Mouse (Mus musculus) common myeloid progenitor, adult 5-6 weeks (primary cell): ENCODE measurements around the gene Rpp25. TPM values are rescaled to one million over a fixed set of nuclear protein-coding genes. Genes with fewer than 3 reads are reported as not detected.

ENCODE experiments used
- ATAC-seq: replicated peaks from 2 replicates; pipeline ENCODE4 v1.8.0; 2016; ENCODE audit warnings: low read depth, mild to moderate bottlenecking, moderate TSS enrichment, inconsistent platforms; ENCODE audit not compliant: poor library complexity, severe bottlenecking
- total RNA-seq: library from RNA; stranded (forward); fragments of 200-1000, 187-1606 nt; gene quantifications from 2 replicates; pipeline ENCODE4 v1.2.3, GENCODE M21; 2017

Gene Rpp25
- total RNA-seq, result not detected in 2 replicates

GRCm38 (mm10) chr9:57503622-57504380, at the start of gene Rpp25:
Gene Rpp25 (plus strand): TSS chr9:57504026.
- no peak for ATAC-seq

- ATAC-seq, result no peak
Observed at GRCm38 (mm10) chr9:57459707-57460106, 44.1 kb upstream of the Rpp25 start.

- no peak for ATAC-seq
Observed at GRCm38 (mm10) chr9:57462866-57463265, 41.0 kb upstream of the Rpp25 start.

- peak; percentile 22; the same call in 1 of the 2 replicates for ATAC-seq
Observed at GRCm38 (mm10) chr9:57466101-57466500, 37.7 kb upstream of the Rpp25 start.

GRCm38 (mm10) chr9:57467271-57467771, 36.5 kb upstream of the Rpp25 start:
- no peak for ATAC-seq

- ATAC-seq, result peak; percentile 94
Observed at GRCm38 (mm10) chr9:57467896-57468549, 35.8 kb upstream of the Rpp25 start, which contains the start of gene Scamp5. Gene Scamp5 (minus strand): TSS chr9:57468060.

- no peak for ATAC-seq
Observed at GRCm38 (mm10) chr9:57468914-57469313, 34.9 kb upstream of the Rpp25 start.

- ATAC-seq, result peak; percentile 97
Observed at GRCm38 (mm10) chr9:57485774-57486173, 18.1 kb upstream of the Rpp25 start.

- ATAC-seq, result no peak
Observed at GRCm38 (mm10) chr9:57487807-57488206, 16.0 kb upstream of the Rpp25 start.

- ATAC-seq, result no peak
Observed at GRCm38 (mm10) chr9:57493532-57493931, 10.3 kb upstream of the Rpp25 start.

- no peak for ATAC-seq
Observed at GRCm38 (mm10) chr9:57494970-57495369, 8.9 kb upstream of the Rpp25 start.

- no peak for ATAC-seq
Observed at GRCm38 (mm10) chr9:57497236-57497635, 6.6 kb upstream of the Rpp25 start.

GRCm38 (mm10) chr9:57498536-57498935, 5.3 kb upstream of the Rpp25 start:
- no peak for ATAC-seq

- no peak for ATAC-seq
Observed at GRCm38 (mm10) chr9:57501452-57501851, 2.4 kb upstream of the Rpp25 start.

GRCm38 (mm10) chr9:57501861-57502260, 2.0 kb upstream of the Rpp25 start:
- no peak for ATAC-seq

GRCm38 (mm10) chr9:57502911-57503621, 760 bp upstream of the Rpp25 start:
- ATAC-seq, result no peak

- peak; percentile 20; the same call in 1 of the 2 replicates for ATAC-seq
Observed at GRCm38 (mm10) chr9:57504381-57504700, 515 bp downstream of the Rpp25 start.

GRCm38 (mm10) chr9:57504891-57505290, 1.1 kb downstream of the Rpp25 start:
- ATAC-seq, result no peak

- ATAC-seq, result peak; percentile 91
Observed at GRCm38 (mm10) chr9:57505700-57506099, 1.9 kb downstream of the Rpp25 start.

GRCm38 (mm10) chr9:57510577-57510976, 6.8 kb downstream of the Rpp25 start:
- ATAC-seq, result no peak

- peak; percentile 50 for ATAC-seq
Observed at GRCm38 (mm10) chr9:57517113-57517512, 13.3 kb downstream of the Rpp25 start.
